Mouse (Mus musculus): ENCODE results near the gene Col16a1.

GRCm38 (mm10) chr4:130107065-130107443 is 59.4 kb downstream of the Col16a1 start:
- TF ChIP-seq POLR2A (IDR thresholded peaks at IDR 0.05; ENCODE audit: insufficient read depth, low read length) = no peak
- no peak for TF ChIP-seq CTCF (IDR thresholded peaks at IDR 0.05; ENCODE audit: low read depth, low read length)
- no peak for TF ChIP-seq EP300 (IDR thresholded peaks at IDR 0.05; ENCODE audit: insufficient read depth, low read depth, low read length)
